Mouse (Mus musculus) kidney, postnatal 0 days (tissue): ENCODE data around the gene Dnaja2. TPM values are rescaled to one million over a fixed set of nuclear protein-coding genes. Genes with fewer than 3 reads are reported as not detected.

Experiments
- ATAC-seq: fragments of 200-750 bp; cut with Nextera tagmentation; replicated peaks from 2 replicates; pipeline ENCODE4 v1.8.0; 2017; ENCODE audit warnings: low read depth, moderate number of reproducible peaks, moderate TSS enrichment, moderate library complexity; ENCODE audit not compliant: low FRiP score
- DNase-seq: peaks from one replicate; pipeline ENCODE4 v3.0.0-alpha.2; 2016; ENCODE audit warnings: low spot score
- H3K27ac ChIP-seq: fragments of 300-500 bp; sonication (generic); 2 replicates; pipeline ENCODE4 v1.5.1; 2014; ENCODE audit warnings: mild to moderate bottlenecking
- H3K27me3 ChIP-seq: fragments of 300-500 bp; sonication (generic); 2 replicates; pipeline ENCODE4 v1.6.1; 2014; ENCODE audit warnings: low read length, mixed read lengths; ENCODE audit not compliant: insufficient read depth
- H3K36me3 ChIP-seq: fragments of 300-500 bp; sonication (generic); 2 replicates; pipeline ENCODE4 v1.6.1; 2014; ENCODE audit warnings: low read length, mixed read lengths; ENCODE audit not compliant: insufficient read depth
- H3K4me1 ChIP-seq: fragments of 300-500 bp; sonication (generic); replicated peaks from 2 replicates; pipeline ENCODE4 v1.6.1; 2014; ENCODE audit warnings: antibody characterized with exemption, low read length, mixed read lengths; ENCODE audit not compliant: insufficient read depth
- H3K4me2 ChIP-seq: fragments of 300-500 bp; sonication (generic); 2 replicates; pipeline ENCODE4 v1.6.1; 2014; ENCODE audit warnings: mild to moderate bottlenecking, low read length, moderate library complexity, mixed read lengths
- H3K4me3 ChIP-seq: fragments of 300-500 bp; sonication (generic); replicated peaks from 2 replicates; pipeline ENCODE4 v1.5.1; 2014; ENCODE audit warnings: low read depth, low read length
- H3K9ac ChIP-seq: fragments of 300-500 bp; sonication (generic); 2 replicates; pipeline ENCODE4 v1.6.1; 2014; ENCODE audit warnings: low read depth, low read length
- H3K9me3 ChIP-seq: fragments of 300-500 bp; sonication (generic); replicated peaks from 2 replicates; pipeline ENCODE4 v1.6.1; 2016; ENCODE audit warnings: low read length, inconsistent platforms, mixed read lengths
- CTCF ChIP-seq: IDR thresholded peaks from 2 replicates; pipeline ENCODE4 v1.5.1; 2016; ENCODE audit warnings: antibody characterized with exemption, low read depth, mild to moderate bottlenecking, moderate library complexity
- WGBS: fragments of 180-500 bp; shearing (Covaris S2); extraction: QIAGEN DNeasy Blood & Tissue Kit; methylation state at CpG from one replicate; pipeline ENCODE4 v1.1.7; 2014; 5-methylcytosine and 5-hydroxymethylcytosine counted together
- polyA plus RNA-seq: library from polyadenylated mRNA; unstranded; fragments of >200 nt; fragmentation: Nextera tagmentation; extraction: Ambion mirVana; gene quantifications from 2 replicates; pipeline ENCODE4 v1.2.1, GENCODE M21; 2015

The Dnaja2 gene
- polyA plus RNA-seq, 1 experiment from 2014 or later, result 143 TPM

DNA sequence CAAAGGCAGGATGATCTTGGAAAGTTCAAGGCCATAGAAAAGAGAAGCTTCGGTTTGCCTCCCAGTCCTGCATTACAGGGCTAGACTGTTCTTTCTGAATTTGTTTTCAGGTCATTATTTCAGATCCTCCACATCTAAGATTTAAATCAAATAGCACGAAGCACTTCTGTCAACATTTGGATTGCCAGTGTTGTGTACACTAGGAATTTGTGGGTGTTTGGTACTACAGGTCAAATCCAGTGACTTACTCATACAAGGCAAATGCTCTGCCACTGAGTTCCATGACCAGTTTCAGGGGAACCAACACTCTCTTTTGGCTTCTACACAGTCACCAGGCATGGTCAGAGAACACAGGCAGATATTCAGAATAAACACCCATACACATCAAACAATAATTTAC is 21.7 kb downstream of the Dnaja2 start:
- H3K9ac ChIP-seq, result no peak overlapping the region

GRCm38 (mm10) chr8:85532843-85533242 is 22.3 kb downstream of the Dnaja2 start:
- WGBS, result 84% methylated on average over 4 of the region's 4 CpGs
- ATAC-seq (no peak), DNase-seq (no peak)

More for the DNA sequence above, 21.7 kb downstream of the Dnaja2 start:
- Histone ChIP-seq H3K36me3 (peaks cover 25% of the 10 kb centered on the region), H3K27me3 (no peaks in the 10 kb centered on the region), H3K4me2 (no peak overlapping the region), H3K9me3 (no peaks in the 10 kb centered on the region), H3K4me3 (no peak overlapping the region), H3K27ac (no peak overlapping the region), H3K4me1 (no peaks in the 10 kb centered on the region)
- 80% methylated on average over 2 of the region's 2 CpGs for WGBS
- ATAC-seq, result no peak
- DNase-seq, result no peak
- no peak for TF ChIP-seq CTCF

GRCm38 (mm10) chr8:85531471-85531870 is 23.7 kb downstream of the Dnaja2 start:
- DNase-seq (no peak), ATAC-seq (no peak)
- Histone ChIP-seq H3K4me2 (no peak overlapping the region), H3K27ac (no peak overlapping the region), H3K9me3 (no peaks in the 10 kb centered on the region), H3K4me3 (no peak overlapping the region), H3K4me1 (no peaks in the 10 kb centered on the region), H3K27me3 (no peaks in the 10 kb centered on the region), H3K9ac (no peak overlapping the region), H3K36me3 (peaks cover 13% of the 10 kb centered on the region)
- TF ChIP-seq CTCF, result no peak
- 74% methylated on average over 3 of the region's 3 CpGs for WGBS

More at GRCm38 (mm10) chr8:85532843-85533242, 22.3 kb downstream of the Dnaja2 start:
- no peaks in the 10 kb centered on the region for H3K4me1 ChIP-seq
- H3K27me3 ChIP-seq, result no peaks in the 10 kb centered on the region
- H3K27ac ChIP-seq, result no peak overlapping the region
- H3K36me3 ChIP-seq, result peaks cover 20% of the 10 kb centered on the region
- no peak for TF ChIP-seq CTCF
- no peak overlapping the region for H3K4me3 ChIP-seq
- no peaks in the 10 kb centered on the region for H3K9me3 ChIP-seq
- H3K9ac ChIP-seq, result no peak overlapping the region
- H3K4me2 ChIP-seq, result no peak overlapping the region

GRCm38 (mm10) chr8:85530717-85531116 is 24.4 kb downstream of the Dnaja2 start:
- Histone ChIP-seq H3K9ac (no peak overlapping the region), H3K27me3 (no peaks in the 10 kb centered on the region), H3K4me3 (no peak overlapping the region), H3K4me2 (no peak overlapping the region), H3K27ac (no peak overlapping the region), H3K36me3 (peaks cover 7% of the 10 kb centered on the region; the same call in 1 of the 2 replicates), H3K9me3 (no peaks in the 10 kb centered on the region), H3K4me1 (no peaks in the 10 kb centered on the region)
- TF ChIP-seq CTCF, result no peak
- no peak for DNase-seq
- ATAC-seq, result no peak
- 96% methylated on average over 1 of the region's 1 CpGs for WGBS

- 31% methylated on average over 3 of the region's 3 CpGs for WGBS
Measured at GRCm38 (mm10) chr8:85528959-85529358, 26.2 kb downstream of the Dnaja2 start.

DNA sequence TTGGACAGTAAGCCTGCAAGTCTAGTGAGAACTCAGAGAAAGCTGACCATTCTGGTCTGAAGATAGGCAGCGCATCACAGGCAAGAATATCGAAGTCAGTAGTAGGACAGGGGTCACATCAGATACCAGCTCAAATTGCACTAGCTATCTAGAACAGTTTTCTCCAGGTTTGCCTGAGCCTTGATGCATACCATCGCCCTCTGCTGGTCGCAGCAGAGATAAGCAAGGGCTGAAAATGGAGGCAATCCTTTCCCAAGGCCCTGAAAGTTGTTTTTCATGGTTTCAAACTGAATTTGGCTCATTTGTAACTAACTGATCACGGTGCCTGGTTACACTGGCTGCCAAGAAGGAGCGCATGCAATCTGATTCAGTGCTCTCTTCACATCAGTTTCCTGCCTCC is 29.0 kb downstream of the Dnaja2 start:
- Histone ChIP-seq H3K27ac (no peak overlapping the region), H3K4me2 (no peak overlapping the region), H3K36me3 (no peaks in the 10 kb centered on the region), H3K9ac (no peak overlapping the region), H3K4me3 (no peak overlapping the region), H3K9me3 (no peaks in the 10 kb centered on the region), H3K4me1 (no peaks in the 10 kb centered on the region), H3K27me3 (no peaks in the 10 kb centered on the region)
- TF ChIP-seq CTCF, result peak; percentile 92
- 20% methylated on average over 6 of the region's 6 CpGs for WGBS
- DNase-seq (peak; percentile 79), ATAC-seq (no peak)

More at GRCm38 (mm10) chr8:85528959-85529358, 26.2 kb downstream of the Dnaja2 start:
- no peaks in the 10 kb centered on the region for H3K4me1 ChIP-seq
- H3K9me3 ChIP-seq, result no peaks in the 10 kb centered on the region
- no peak overlapping the region for H3K4me2 ChIP-seq
- no peaks in the 10 kb centered on the region for H3K27me3 ChIP-seq
- ATAC-seq (no peak; the same call in 1 of the 2 replicates), DNase-seq (no peak)
- H3K36me3 ChIP-seq, result peaks cover 7% of the 10 kb centered on the region; the same call in 1 of the 2 replicates
- no peak overlapping the region for H3K27ac ChIP-seq
- no peak overlapping the region for H3K4me3 ChIP-seq
- H3K9ac ChIP-seq, result no peak overlapping the region
- no peak for TF ChIP-seq CTCF

GRCm38 (mm10) chr8:85524086-85524485 is 31.1 kb downstream of the Dnaja2 start:
- 91% methylated on average over 7 of the region's 7 CpGs for WGBS

More at GRCm38 (mm10) chr8:85524086-85524485, 31.1 kb downstream of the Dnaja2 start:
- no peaks in the 10 kb centered on the region for H3K27me3 ChIP-seq
- no peak overlapping the region for H3K4me3 ChIP-seq
- no peaks in the 10 kb centered on the region for H3K9me3 ChIP-seq
- ATAC-seq, result no peak
- H3K9ac ChIP-seq, result no peak overlapping the region
- no peak for TF ChIP-seq CTCF
- no peak overlapping the region for H3K4me2 ChIP-seq
- no peak overlapping the region for H3K27ac ChIP-seq
- H3K36me3 ChIP-seq, result peaks cover 11% of the 10 kb centered on the region; the same call in 1 of the 2 replicates
- H3K4me1 ChIP-seq, result no peaks in the 10 kb centered on the region
- no peak for DNase-seq
